19 mouse cellular contexts compared by ENCODE assay signal in genomic region chr8:111775766-111776165, GRCm38 (mm10). TPM values are rescaled to one million over a fixed set of nuclear protein-coding genes. Genes with fewer than 3 reads are reported as not detected.
DNase-seq lines count a peak whose midpoint lies in the region; ATAC-seq and TF ChIP-seq lines count a peak whose summit lies in the region.
"Had no signal": no experiment of that assay in that cellular context is flagged by ENCODE, and none has a peak within 500 bp of the region (broad histone marks: within the 10 kb centered on the region; RNA-seq: fewer than 3 reads in every experiment).

No protein-coding gene starts in this region.

- ATAC-seq in liver, embryonic 12.5 days, result no peak
- ATAC-seq: activated CD4-positive, CD25-positive, alpha-beta regulatory T cell, adult 4 months; CD4-positive, CD25-positive, alpha-beta regulatory T cell, adult 4 months; Patski had no signal

- no peak overlapping the region for H3K9ac ChIP-seq in liver, adult 2 months (ENCODE audit: low read depth, low read length)
- H3K9ac ChIP-seq in liver, embryonic 12.5 days, result no peak overlapping the region

- peaks cover 27% of the 10 kb centered on the region for H3K4me1 ChIP-seq in liver, adult 2 months (ENCODE audit: control insufficient read depth, insufficient read depth, low read length)
- H3K4me1 ChIP-seq in liver, embryonic 12.5 days, result peaks cover 26% of the 10 kb centered on the region

- no peak overlapping the region for H3K4me2 ChIP-seq in liver, embryonic 12.5 days

- DNase-seq in adrenal gland, adult 2 months, result peak; percentile 43
- no peak for DNase-seq in adrenal gland, postnatal 10 days
- DNase-seq in liver, adult 2 months (ENCODE audit: extremely low read depth, low read depth, low spot score), result peak; percentile 59
- DNase-seq: adrenal gland, adult 8-10 months; adrenal gland, postnatal 14 days; adrenal gland, postnatal 25 days; adrenal gland, postnatal 36 days; B cell, adult 2 months; cerebellum, adult 11 months; cerebellum, adult 11-12 months; cerebellum, adult 18-20 months; cerebellum, adult 2 months; cerebellum, adult 8-10 months had no signal

- TF ChIP-seq POLR2A in liver, adult 2 months (IDR thresholded peaks at IDR 0.05; ENCODE audit: extremely low read depth, insufficient read depth, low read length), result no peak

- H3K27ac ChIP-seq in liver, adult 2 months (replicated peaks; ENCODE audit: insufficient read depth, low read depth, low read length), result no peak overlapping the region
- H3K27ac ChIP-seq in liver, embryonic 12.5 days, result no peak overlapping the region

- no peak for TF ChIP-seq CTCF in liver, adult 2 months (IDR thresholded peaks at IDR 0.05; ENCODE audit: low read depth, low read length)

- H3K36me3 ChIP-seq in liver, adult 2 months (ENCODE audit: control insufficient read depth, insufficient read depth, low read length), result peaks cover 3% of the 10 kb centered on the region; the same call in 1 of the 2 replicates
- peaks cover 84% of the 10 kb centered on the region for H3K36me3 ChIP-seq in liver, embryonic 12.5 days

- H3K27me3 ChIP-seq in liver, adult 2 months (ENCODE audit: control insufficient read depth, insufficient read depth, low read length), result no peaks in the 10 kb centered on the region
- no peaks in the 10 kb centered on the region for H3K27me3 ChIP-seq in liver, embryonic 12.5 days (replicated peaks)
- H3K27me3 ChIP-seq: CH12.LX, Patski had no signal

- no peaks in the 10 kb centered on the region for H3K79me2 ChIP-seq in liver, adult 2 months (ENCODE audit: control insufficient read depth, insufficient read depth, low read length)

- H3K9me3 ChIP-seq in liver, embryonic 12.5 days (replicated peaks), result no peaks in the 10 kb centered on the region
- H3K9me3 ChIP-seq: G1E had no signal

- WGBS in liver, adult 2 months, result 55% methylated on average over 6 of the region's 6 CpGs
- 85% methylated on average over 6 of the region's 6 CpGs for WGBS in liver, embryonic 12.5 days (ENCODE audit: insufficient replicate concordance)

- H3K4me3 ChIP-seq in liver, adult 2 months (ENCODE audit: insufficient read depth, low read depth, low read length), result no peak overlapping the region
- no peak overlapping the region for H3K4me3 ChIP-seq in liver, embryonic 12.5 days

RNA-seq across cellular contexts. Expression of gene Bcar1, which starts 32.2 kb away (rescaled TPM):
- total RNA-seq in adrenal gland, adult 2 months (2021), result 10 to 100 TPM; 76.9 to 91.2 TPM
- 204 and 210 TPM in 2 replicates for polyA plus RNA-seq in adrenal gland, adult 2 months (2012; rRNA removed)
- total RNA-seq in adrenal gland, postnatal 10 days (2021), result 10 to 100 TPM; 53.4 to 62.7 TPM
- 11.3 and 18.0 TPM in 2 replicates for total RNA-seq in liver, adult 2 months (2014; rRNA removed)
- polyA plus RNA-seq in liver, adult 2 months (2012; rRNA removed), result 41.2 and 53.2 TPM in 2 replicates
- polyA plus RNA-seq in liver, embryonic 12.5 days (2016; fragmentation: Nextera tagmentation; extraction: Ambion mirVana), result 9.5 and 10.3 TPM in 2 replicates
